Mouse (Mus musculus) ovary, postnatal 10 days (tissue): ENCODE data around the gene 4930562C15Rik.

Experiments
- DNase-seq: peaks from one replicate; pipeline ENCODE4 v3.0.0; 2022; ENCODE audit warnings: low spot score

Gene 4930562C15Rik

DNA sequence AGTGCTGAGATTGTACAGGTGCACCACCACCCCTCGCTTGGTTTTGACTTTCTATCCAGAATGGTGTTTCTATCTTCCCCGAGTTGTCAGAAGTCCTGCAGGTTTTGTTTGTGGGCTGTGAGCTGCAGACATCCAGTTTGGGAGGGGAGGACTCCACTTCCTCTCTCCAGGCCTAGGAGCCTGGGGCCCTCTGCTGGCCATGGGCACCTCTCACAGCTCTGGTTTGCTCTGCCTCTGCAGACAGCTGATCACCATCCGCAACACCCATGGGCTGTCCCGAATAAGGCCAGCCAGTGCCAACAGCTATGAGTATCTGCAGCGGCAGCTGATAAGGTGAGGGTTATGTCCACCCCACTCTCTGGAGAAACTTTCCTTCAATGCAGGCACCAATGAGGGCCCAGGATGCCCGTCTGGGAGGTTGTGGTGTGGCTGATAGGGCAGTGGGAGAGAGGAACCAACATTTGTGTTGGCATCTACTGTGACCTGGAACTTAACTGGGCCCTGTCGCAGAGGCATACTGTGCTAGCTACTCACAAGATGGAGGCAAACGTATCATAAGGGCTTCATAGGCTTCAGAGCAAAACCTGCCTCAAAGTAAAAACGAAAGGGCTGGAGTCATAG, 27.8 kb downstream of the 4930562C15Rik start:
- DNase-seq: no peak

DNA sequence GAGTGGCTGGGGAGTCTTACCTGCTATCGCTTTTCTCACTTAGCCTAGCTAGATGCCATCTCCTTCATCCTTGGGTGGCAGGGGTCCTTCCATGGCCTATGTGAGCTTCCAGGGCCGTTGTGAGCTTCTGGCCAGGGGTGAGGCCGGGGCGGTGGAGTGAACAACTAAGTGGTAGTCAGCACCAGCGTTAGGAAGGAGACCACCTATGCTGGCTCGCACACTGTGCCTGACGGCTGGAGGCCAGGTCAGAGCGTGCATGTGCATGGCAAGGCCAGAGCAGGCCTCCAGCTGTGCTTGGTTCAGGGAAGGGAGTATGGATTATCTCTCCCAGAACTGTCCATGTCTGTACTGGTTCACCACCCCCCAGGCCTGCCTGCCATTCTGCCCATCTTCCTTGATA, 28.5 kb downstream of the 4930562C15Rik start:
- DNase-seq: no peak

DNA sequence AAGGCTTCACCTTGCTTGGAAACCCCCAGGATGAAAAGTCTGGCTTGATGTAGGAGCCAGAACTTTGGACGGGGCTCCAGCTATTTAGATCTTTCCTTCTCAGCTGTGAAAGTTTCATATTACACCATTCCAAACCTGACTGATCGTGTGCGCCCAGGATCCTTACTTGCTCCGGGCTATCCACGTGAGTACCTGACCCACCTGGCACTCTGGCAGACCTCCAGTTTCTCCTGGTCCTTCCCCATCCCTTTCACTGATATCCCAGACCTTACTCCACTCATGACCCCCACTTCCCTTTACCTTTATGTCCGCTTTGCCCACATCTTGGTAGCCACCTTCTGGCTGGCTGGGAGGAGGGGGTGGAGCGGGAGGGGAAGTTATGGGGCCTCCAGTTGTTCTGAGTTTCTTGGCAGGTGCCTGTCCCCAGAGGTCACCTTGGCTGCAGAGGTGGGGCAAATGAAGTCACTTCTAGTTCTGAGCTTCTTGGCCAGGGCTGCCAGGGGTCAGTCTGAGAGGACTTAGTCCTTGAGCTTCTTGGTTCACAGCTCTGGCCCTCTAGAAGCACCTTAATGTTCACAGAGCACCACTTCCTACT, 31.0 kb downstream of the 4930562C15Rik start:
- DNase-seq: no peak

DNA sequence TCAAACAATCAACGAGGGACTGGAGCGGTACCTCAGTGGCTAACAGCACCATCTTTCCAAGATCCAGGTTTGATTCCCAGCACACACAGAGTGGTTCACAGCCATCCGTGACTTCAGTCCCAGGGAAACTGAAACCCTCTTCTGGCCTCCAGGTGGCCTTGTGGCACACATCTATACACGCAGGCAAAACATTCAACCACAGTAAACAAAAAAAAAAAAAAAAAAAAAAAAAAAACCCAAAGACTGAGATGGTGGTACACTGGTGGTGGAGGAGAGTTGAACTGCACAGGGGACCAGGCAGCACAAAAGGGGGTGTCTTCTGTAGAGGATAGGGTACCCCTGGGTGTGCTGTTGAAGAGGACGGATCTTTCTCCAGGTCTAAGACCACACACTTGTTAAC, 35.3 kb downstream of the 4930562C15Rik start:
- no peak for DNase-seq

DNA sequence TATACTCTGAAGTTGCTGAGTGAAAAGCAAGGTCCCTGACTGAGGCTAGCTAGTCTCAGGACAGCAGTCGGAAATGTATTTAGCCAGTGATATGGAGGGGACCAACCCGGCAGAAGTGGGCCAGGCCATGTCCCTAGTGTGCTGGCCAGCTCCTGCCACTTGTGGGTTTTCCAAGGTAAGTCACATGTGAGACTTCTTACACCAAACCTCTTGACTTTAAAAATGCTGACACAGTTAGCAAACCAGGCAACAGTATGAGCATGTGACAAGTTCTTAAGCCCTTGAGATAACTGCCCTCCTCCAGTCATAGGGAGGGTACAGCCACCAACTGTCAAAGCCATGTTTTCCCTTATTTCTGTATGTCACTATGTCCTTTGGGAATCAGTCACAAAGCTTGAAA, 36.7 kb downstream of the 4930562C15Rik start:
- DNase-seq: no peak

DNA sequence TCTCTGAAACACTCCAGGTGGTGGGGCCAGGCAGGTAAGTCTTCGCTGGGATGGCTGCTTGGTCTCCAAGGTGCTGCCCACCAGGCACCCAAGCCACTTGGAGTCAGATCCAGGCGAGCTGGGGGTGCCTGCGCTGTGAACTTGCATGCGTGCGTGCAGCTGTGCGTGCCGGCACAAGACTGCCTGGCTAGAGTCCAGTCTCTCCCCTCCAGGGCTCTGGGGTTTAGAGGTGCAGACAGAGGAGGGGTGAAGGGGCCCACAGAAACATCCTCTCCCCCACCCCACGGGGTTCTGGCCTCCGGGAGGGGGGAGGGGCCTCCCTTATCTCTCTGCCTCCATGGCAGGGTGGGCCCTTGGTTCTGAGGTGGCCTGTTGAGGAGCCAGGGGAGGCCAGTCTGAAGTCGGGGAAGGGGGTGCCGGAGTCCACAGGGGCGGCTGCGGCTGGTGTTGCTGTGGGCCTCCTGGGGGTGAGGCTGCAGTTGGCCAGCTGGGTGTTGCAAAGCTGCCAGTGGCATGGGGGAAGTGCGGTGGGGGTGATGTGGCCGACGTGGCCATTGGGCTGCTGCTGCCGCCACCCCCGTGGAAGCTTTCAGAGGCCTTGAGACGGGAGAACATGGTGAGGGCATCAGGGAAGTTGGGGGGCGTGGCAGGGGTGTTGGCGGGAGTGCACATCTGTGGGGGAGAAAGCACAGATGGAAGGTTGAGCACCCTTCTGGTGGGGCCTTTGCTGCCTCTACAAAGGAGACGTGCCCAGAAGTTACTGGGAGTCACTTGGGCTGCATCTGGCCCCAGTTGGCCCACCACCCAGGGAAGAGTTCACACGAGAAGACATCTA, 40.2 kb downstream of the 4930562C15Rik start:
- no peak for DNase-seq

DNA sequence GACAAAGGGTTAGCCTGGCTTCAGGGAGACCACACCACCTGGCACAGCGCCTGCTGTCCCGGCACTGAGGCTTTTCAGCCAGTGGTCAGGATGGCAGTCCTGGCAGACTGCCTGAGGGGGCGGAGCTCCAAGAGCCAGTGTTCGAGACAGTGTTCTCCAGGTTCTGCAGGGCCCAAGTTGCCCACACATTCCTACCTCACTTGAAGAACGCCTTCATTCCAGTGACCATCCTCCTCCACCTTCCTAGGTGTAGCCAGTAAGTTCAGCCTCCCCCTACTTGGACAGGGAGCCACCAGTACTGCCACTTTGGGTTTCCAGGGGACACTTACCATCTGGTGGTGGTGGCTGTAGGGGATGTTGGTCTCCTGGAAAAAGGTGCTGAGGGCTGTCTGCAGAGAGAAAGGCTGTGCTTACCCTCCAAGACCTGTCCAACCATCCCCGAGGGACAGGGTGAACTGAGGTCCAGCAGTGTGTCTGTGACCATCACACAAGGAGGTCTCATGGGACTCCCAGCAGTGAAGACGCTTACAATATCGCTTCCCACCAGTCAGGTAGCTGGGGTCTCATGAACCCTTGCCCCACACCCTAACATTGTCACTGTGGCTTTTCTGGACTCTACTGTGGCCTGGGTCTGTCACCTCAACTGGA, 40.9 kb downstream of the 4930562C15Rik start:
- no peak for DNase-seq

DNA sequence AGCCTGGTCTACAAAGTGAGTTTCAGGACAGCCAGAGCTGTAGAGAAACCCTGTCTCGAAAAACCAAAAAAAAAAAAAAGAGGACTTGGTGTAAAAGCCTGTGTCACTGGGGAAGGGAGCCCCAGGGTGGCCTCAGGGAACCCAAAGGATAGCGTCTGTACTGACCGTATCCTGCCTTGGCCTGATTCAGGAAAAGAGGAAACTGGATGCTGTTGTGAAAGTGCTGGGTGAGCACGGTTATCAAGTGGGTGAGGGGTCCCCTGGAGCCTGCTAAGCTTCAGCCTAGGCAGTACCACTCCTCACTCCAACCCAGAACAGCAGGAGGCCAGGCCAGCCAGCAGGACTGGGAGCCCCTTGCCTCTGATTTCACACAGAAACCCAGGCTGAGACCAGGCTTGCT, 42.0 kb downstream of the 4930562C15Rik start:
- no peak for DNase-seq

DNA sequence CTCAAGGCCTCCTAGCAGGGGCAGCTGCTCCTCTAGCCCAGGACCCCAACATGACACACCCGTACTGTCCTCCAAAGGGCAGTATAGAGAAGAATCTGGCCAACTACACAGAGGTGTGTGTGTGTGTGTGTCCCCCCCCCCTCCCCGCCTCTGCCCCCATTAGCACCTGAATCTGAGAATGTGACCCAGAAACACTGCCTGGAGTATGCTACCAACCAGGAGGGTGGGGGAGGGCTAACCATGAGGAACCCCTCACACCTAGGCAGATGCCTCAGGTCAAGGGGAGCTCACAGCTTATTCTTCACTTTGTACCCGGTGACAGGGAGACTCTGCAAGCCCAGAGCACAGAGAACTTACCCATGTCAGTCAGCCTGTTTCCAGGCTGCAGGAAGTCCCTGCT, 42.5 kb downstream of the 4930562C15Rik start:
- no peak for DNase-seq

DNA sequence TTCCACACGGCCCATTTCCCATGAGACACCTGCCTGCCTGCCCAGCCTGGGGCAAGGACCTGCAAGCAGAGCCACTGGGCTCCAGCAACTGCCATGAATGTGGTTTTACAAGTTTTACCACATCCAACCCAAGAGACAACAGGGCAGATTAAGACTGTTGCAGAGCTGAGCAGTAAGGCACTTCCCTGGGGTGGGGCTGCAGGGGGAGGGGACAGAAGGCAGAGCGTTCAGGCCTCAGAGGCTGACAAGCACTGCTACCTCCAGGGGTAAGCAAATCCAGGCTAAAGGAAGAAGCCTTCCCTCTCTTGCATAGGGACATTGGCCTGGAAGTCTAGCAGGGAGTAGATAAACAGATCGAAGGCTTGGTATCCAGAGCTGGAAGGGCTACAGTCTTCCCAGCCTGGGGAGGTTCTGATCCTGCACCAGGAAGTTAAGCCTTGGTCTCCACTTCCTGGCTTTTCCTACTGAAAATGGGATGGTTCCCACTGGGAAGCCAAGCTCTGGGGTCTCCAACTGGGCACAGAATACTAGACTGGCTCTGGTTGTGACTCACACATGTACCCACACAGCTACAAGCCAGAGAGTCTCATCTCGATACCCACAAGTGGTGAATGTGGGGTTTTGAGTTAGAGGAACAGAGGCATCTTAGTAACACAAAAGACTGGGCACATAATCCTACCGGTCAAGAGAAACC, 43.1 kb downstream of the 4930562C15Rik start:
- no peak for DNase-seq

DNA sequence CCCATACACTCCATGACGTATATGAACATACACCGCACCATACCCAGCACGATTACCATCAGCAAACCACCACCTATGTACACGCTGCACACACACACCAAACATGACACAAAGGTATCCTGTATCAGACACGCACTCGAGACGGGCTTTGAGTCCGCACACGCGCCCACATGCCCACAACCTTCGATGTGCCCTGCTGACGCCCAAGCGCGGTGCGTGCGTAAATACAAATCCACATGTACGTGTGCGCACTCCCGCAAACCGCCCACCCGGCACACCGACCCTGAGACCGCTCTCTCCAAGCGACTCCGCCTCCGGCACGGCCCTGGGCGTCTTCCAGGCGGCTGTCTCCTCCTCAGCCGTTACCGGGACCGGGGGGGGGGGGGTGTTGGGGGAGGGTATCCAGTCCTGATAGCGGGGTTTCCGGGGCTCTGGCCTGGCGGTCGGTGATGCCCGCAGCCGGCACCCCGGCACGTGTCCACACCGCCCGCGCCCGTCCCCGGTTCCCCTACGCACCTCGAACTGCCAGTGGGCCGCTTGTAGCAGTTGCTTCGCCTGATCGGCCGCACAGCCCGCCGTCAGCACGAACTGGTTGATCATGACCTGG, 44.0 kb downstream of the 4930562C15Rik start:
- no peak for DNase-seq

DNA sequence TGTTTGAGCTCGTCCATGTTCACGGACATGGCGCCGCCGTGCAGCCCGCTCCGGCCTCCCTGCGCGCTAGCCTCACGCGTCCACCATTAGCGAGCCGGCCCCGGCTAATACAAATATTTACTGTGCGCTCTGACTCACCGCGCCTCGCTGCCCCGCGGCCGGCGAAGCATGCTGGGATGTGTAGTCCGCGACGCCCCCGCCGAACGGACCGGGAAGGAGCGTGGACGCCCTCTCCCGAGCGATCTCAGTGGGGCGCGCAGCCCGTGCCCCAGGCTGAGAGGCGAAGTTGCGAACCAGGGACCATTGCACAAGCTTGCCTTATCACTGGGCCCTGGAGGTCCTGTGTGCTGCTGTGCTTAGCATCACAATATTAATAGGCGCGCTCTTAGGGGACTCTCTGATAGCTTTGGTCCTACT, 44.5 kb downstream of the 4930562C15Rik start:
- DNase-seq: peak; percentile 82

DNA sequence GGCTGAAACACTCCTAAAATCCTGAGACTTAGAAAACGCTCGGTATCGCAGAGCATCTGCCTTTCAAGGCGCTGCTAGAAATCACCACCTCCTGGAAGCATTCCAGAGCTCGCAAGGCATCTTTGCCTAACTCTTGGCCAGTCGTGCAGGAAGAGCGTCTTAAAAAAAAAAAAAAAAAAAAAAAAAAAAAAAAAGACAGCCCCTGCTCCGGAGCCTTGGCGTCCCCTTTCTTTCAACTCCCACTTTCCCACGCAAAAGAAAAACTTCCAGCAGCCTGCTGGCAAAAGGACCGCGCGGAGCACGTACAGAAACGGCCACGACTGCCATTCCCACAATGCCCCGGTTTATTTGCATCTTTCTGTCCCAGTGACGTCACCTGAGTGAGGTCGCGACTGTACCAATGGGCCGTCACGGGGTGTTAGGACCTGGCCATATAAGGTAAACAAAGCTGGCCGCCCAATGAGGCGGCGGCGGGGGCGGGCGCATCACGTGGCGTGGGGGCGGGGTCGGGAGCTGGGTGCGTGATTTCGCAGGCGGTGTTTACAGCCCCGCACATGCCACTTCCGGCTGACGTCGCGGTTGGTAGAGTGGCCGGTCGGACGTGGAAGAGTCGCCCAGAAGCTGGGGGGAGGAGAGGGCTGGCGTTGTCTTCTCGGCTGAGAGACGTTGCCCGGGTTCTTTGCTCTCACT, 45.1 kb downstream of the 4930562C15Rik start, which contains the start of gene Ubald1:
Gene Ubald1, minus strand, starts transcription at position 180 of the 690 bp plus-strand sequence.
- DNase-seq: peak; percentile 90

DNA sequence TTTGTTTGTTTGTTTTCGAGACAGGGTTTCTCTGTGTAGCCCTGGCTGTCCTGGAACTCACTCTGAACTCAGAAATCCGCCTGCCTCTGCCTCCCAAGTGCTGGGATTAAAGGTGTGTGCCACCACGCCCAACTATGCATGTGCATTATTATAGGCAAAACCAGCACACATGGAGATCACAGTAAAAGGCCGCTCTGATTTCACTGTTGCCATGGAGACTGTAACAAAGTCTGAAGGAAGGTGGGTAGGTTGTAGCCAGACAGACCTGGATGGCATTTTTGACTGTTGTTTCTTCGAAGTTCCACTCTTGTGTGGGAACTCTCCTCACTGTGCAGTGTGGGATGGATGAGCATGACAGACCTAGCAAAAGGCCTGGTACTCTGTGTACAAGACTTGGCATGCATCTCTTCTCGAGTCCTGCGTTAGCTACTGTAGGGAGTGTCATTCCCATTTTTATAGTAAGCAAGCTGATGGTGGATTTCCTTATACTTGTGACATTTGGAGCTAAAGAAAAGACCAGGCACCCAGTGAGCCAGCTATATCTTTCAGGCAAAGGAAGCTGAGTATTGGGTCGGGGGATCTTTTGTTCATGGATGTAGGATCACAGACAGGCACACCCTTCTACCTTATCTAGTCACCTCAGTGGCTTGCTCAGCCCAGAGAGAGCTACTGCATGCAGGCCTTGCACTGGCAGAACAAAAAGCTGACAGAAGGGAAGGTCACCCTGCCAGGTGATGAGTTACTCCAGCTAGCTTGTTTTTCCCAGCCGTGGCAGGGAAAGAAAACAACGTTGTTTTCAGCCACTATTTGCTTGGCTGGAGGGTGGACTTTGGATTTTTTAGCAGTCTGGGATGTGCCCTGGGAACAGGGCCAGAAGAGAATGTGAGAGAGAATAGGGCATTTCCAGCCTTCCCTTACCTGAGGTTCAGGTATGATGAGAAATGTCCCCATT, 46.5 kb downstream of the 4930562C15Rik start:
- DNase-seq: no peak

DNA sequence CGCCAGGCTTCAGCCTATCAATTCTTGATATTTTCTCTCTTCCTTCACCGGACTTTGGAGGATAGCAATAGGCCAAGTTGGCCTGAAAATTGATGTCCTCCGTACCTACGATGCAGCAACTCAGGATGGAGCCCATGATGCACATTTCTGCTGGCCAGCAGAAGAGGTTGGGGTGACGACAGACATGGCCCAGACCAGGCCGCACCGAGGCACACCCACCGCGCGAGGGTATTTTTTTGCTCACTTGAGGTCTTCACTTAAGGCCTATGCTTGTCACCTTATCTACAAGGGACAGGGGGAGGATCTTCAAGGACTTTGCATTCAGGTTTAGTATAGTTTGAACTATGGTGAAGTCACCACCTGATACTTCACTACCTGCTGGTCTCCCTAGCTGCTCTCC, 49.7 kb downstream of the 4930562C15Rik start:
- DNase-seq: no peak

DNA sequence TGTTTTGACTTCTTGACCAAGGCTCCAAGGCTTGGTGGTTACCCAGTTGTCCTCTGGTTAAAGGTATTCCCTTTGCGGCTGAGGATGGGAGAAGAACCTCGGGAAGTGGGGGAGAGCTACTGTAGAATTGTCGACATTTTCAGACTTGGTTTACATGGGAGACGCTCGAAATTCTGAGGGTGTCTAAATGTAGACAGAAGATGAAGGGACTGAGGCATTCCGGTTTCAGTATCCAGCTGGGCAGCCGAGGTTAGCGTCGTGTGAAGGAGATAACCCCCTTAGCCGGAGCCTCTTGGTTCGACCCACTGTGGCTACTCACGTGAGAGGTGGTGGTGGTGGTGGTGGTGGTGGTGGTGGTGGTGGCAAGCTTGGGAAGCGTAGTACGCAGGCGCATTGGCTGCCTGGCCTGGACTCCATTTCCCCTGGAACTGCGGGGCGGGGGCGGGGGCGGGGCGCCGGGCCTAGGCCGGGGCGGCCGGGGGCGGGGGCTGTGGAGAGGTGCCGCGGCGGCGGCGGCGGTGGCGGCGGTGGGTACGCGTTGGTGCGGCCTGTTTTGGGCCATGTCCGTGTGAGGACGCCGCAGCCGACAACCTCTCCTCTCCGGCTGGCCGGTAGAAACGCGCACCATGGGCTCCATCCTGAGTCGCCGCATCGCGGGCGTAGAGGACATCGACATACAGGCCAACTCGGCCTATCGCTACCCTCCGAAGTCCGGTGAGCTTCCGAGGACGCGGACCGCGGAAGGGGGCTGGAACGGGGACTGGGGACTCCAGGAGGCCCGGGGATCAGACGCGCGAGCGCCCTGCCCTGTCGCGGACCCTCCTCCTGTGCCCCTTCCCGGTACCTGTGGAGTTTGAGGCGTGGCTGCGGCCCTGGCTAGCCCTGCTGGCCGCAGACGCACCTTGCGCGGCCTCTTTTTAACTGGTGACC, 50.8 kb downstream of the 4930562C15Rik start, which contains the start of gene Mgrn1:
Gene Mgrn1, plus strand, starts transcription at position 490 of the 930 bp plus-strand sequence.
- DNase-seq: peak; percentile 53

DNA sequence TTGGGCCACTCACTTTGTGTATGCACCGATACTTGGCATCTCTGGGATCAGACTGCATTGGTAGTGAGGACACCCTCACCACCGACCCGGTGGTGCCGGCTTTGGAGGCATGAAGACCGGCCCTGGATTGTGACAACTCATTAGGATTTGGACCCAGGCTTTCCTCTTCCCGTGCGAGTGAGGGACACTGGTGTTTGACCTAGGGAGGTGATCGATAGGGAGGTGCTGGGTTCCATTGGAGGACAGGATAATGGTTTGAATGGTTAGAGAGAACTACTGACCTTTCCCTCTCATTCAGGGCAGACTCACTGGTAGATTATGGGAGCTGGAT, 51.4 kb downstream of the 4930562C15Rik start:
- DNase-seq: no peak

DNA sequence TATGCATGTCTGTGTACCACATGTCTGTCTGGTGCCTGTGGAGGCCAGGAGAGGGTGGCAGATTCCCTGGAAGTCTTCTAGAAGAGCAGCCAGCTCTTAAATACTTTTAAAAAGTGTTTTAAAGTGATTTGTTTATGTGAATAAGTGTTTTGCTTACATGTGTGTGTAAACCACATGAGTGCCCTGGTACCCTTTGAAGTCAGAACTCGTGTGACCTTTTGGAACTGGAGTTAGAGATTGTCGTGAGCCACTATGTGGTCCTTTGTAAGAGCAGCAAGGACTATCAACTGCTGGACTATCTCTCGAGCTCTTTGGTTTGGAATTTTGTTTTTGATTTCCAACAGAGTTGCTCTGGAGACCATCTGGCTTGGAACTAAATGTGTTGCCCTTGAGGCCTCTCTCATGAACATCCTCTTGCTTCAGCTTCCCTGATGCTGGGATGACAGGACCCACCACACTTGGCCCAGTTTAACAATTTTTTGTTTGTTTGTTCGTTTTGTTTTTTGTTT, 55.0 kb downstream of the 4930562C15Rik start:
- DNase-seq: no peak
